Mouse (Mus musculus) kidney, adult 2 months (tissue): ENCODE data around the gene Trio.

ENCODE experiments used
- CTCF ChIP-seq: fragments of 200-500 bp; conservative IDR thresholded peaks from 2 replicates; pipeline ENCODE4 v1.5.1; 2011; ENCODE audit warnings: low read depth, mild to moderate bottlenecking, control low read depth, low read length, moderate library complexity, mixed read lengths; ENCODE audit not compliant: insufficient read depth, insufficient read length
- POLR2A ChIP-seq: fragments of 200-500 bp; IDR thresholded peaks from one replicate; pipeline ENCODE4 v1.6.1; 2011; ENCODE audit warnings: low read depth, low read length, control low read depth

GRCm38 (mm10) chr15:27862949-27863348, 162.7 kb downstream of the Trio start:
- no peak for TF ChIP-seq CTCF
- TF ChIP-seq POLR2A, result no peak
